Mouse (Mus musculus) lung, embryonic 14.5 days (tissue): ENCODE results near the gene Hexb. TPM values are rescaled to one million over a fixed set of nuclear protein-coding genes. Genes with fewer than 3 reads are reported as not detected.

Experiments
- ATAC-seq: fragments of 200-750 bp; cut with Nextera tagmentation; 2 replicates; pipeline ENCODE4 v1.8.0; 2017; ENCODE audit warnings: mild to moderate bottlenecking, moderate TSS enrichment, moderate library complexity; ENCODE audit not compliant: insufficient read depth
- DNase-seq: peaks from one replicate; pipeline ENCODE4 v3.0.0-alpha.2; 2015
- H3K27ac ChIP-seq: fragments of 300-500 bp; sonication (generic); 2 replicates; pipeline ENCODE4 v1.5.1; 2014; ENCODE audit warnings: low read depth, mild to moderate bottlenecking, moderate library complexity
- H3K27me3 ChIP-seq: fragments of 300-500 bp; sonication (generic); 2 replicates; pipeline ENCODE4 v1.6.1; 2014; ENCODE audit warnings: low read length, control low read depth; ENCODE audit not compliant: insufficient read depth
- H3K36me3 ChIP-seq: fragments of 300-500 bp; sonication (generic); 2 replicates; pipeline ENCODE4 v1.6.1; 2014; ENCODE audit warnings: control low read depth; ENCODE audit not compliant: insufficient read depth
- H3K4me1 ChIP-seq: fragments of 300-500 bp; sonication (generic); 2 replicates; pipeline ENCODE4 v1.6.1; 2014; ENCODE audit warnings: antibody characterized with exemption, control low read depth; ENCODE audit not compliant: insufficient read depth
- H3K4me2 ChIP-seq: fragments of 300-500 bp; sonication (generic); 2 replicates; pipeline ENCODE4 v1.6.1; 2014; ENCODE audit warnings: mild to moderate bottlenecking
- H3K4me3 ChIP-seq: fragments of 300-500 bp; sonication (generic); 2 replicates; pipeline ENCODE4 v1.5.1; 2014; ENCODE audit warnings: low read depth, low read length
- H3K9ac ChIP-seq: fragments of 300-500 bp; sonication (generic); 2 replicates; pipeline ENCODE4 v1.6.1; 2014
- H3K9me3 ChIP-seq: fragments of 300-500 bp; sonication (generic); 2 replicates; pipeline ENCODE4 v1.6.1; 2016; ENCODE audit warnings: low read depth, low read length, control low read depth
- CTCF ChIP-seq: IDR thresholded peaks from 2 replicates; pipeline ENCODE4 v1.5.1; 2016; ENCODE audit warnings: antibody characterized with exemption, low read depth
- WGBS: fragments of 180-500 bp; shearing (Covaris S2); extraction: QIAGEN DNeasy Blood & Tissue Kit; methylation state at CpG from one replicate; pipeline ENCODE4 v1.1.7; 2014; 5-methylcytosine and 5-hydroxymethylcytosine counted together
- polyA plus RNA-seq: library from polyadenylated mRNA; unstranded; fragments of >200 nt; fragmentation: Nextera tagmentation; extraction: Ambion mirVana; gene quantifications from 2 replicates; pipeline ENCODE4 v1.2.1, GENCODE M21; 2014

Gene Hexb
- polyA plus RNA-seq, 1 experiment from 2014 or later, result 22.9 TPM

- no peak for TF ChIP-seq CTCF
- H3K9me3 ChIP-seq, result no peaks in the 10 kb centered on the region
- H3K4me3 ChIP-seq, result no peak overlapping the region
- 67% methylated on average over 8 of the region's 8 CpGs for WGBS
- ATAC-seq (no peak), DNase-seq (no peak)
- H3K36me3 ChIP-seq, result no peaks in the 10 kb centered on the region
- no peak overlapping the region for H3K9ac ChIP-seq
- no peaks in the 10 kb centered on the region for H3K4me1 ChIP-seq
- H3K27me3 ChIP-seq, result no peaks in the 10 kb centered on the region
- H3K27ac ChIP-seq, result no peak overlapping the region
- no peak overlapping the region for H3K4me2 ChIP-seq
Observed at GRCm38 (mm10) chr13:97223856-97224255, 25.7 kb upstream of the Hexb start.

GRCm38 (mm10) chr13:97220022-97220421 is 21.9 kb upstream of the Hexb start:
- DNase-seq (no peak), ATAC-seq (no peak)
- no peak overlapping the region for H3K4me2 ChIP-seq
- WGBS, result 88% methylated on average over 3 of the region's 3 CpGs
- H3K4me3 ChIP-seq, result no peak overlapping the region
- H3K4me1 ChIP-seq, result no peaks in the 10 kb centered on the region
- TF ChIP-seq CTCF, result no peak
- no peaks in the 10 kb centered on the region for H3K27me3 ChIP-seq
- no peaks in the 10 kb centered on the region for H3K36me3 ChIP-seq
- no peak overlapping the region for H3K9ac ChIP-seq
- H3K27ac ChIP-seq, result no peak overlapping the region
- no peaks in the 10 kb centered on the region for H3K9me3 ChIP-seq

- 63% methylated on average over 5 of the region's 5 CpGs for WGBS
- no peak overlapping the region for H3K9ac ChIP-seq
- no peak overlapping the region for H3K4me2 ChIP-seq
- TF ChIP-seq CTCF, result no peak
- H3K9me3 ChIP-seq, result no peaks in the 10 kb centered on the region
- DNase-seq (no peak), ATAC-seq (no peak)
- H3K4me3 ChIP-seq, result no peak overlapping the region
- H3K36me3 ChIP-seq, result no peaks in the 10 kb centered on the region
- no peak overlapping the region for H3K27ac ChIP-seq
- H3K4me1 ChIP-seq, result no peaks in the 10 kb centered on the region
- no peaks in the 10 kb centered on the region for H3K27me3 ChIP-seq
Observed at GRCm38 (mm10) chr13:97216196-97216595, 18.0 kb upstream of the Hexb start.

GRCm38 (mm10) chr13:97215563-97215962 is 17.4 kb upstream of the Hexb start:
- no peaks in the 10 kb centered on the region for H3K27me3 ChIP-seq
- H3K36me3 ChIP-seq, result no peaks in the 10 kb centered on the region
- no peaks in the 10 kb centered on the region for H3K9me3 ChIP-seq
- TF ChIP-seq CTCF, result no peak
- H3K27ac ChIP-seq, result no peak overlapping the region
- 62% methylated on average over 4 of the region's 4 CpGs for WGBS
- H3K4me3 ChIP-seq, result no peak overlapping the region
- ATAC-seq (no peak), DNase-seq (no peak)
- no peaks in the 10 kb centered on the region for H3K4me1 ChIP-seq
- H3K4me2 ChIP-seq, result no peak overlapping the region
- H3K9ac ChIP-seq, result no peak overlapping the region

- 64% methylated on average over 3 of the region's 3 CpGs for WGBS
- Histone ChIP-seq H3K9ac (no peak overlapping the region), H3K27ac (no peak overlapping the region), H3K36me3 (no peaks in the 10 kb centered on the region), H3K9me3 (no peaks in the 10 kb centered on the region), H3K4me2 (no peak overlapping the region), H3K27me3 (no peaks in the 10 kb centered on the region), H3K4me1 (no peaks in the 10 kb centered on the region), H3K4me3 (no peak overlapping the region)
- ATAC-seq (no peak), DNase-seq (no peak)
- TF ChIP-seq CTCF, result no peak
Observed at GRCm38 (mm10) chr13:97214583-97215268, 16.6 kb upstream of the Hexb start.

GRCm38 (mm10) chr13:97208500-97209010 is 10.4 kb upstream of the Hexb start:
- TF ChIP-seq CTCF, result no peak
- no peak for DNase-seq

GRCm38 (mm10) chr13:97208112-97208478 is 9.9 kb upstream of the Hexb start:
- Histone ChIP-seq H3K9me3 (no peaks in the 10 kb centered on the region), H3K36me3 (no peaks in the 10 kb centered on the region), H3K4me2 (no peak overlapping the region), H3K4me1 (no peaks in the 10 kb centered on the region), H3K27ac (no peak overlapping the region), H3K9ac (no peak overlapping the region), H3K27me3 (no peaks in the 10 kb centered on the region), H3K4me3 (no peak overlapping the region)
- no peak for TF ChIP-seq CTCF
- 47% methylated on average over 7 of the region's 7 CpGs for WGBS
- no peak for DNase-seq
- no peak for ATAC-seq

More at GRCm38 (mm10) chr13:97208500-97209010, 10.4 kb upstream of the Hexb start:
- Histone ChIP-seq H3K36me3 (no peaks in the 10 kb centered on the region), H3K27ac (no peak overlapping the region), H3K4me2 (no peak overlapping the region), H3K9ac (no peak overlapping the region), H3K4me1 (no peaks in the 10 kb centered on the region), H3K9me3 (no peaks in the 10 kb centered on the region), H3K4me3 (no peak overlapping the region), H3K27me3 (no peaks in the 10 kb centered on the region)
- 53% methylated on average over 3 of the region's 3 CpGs for WGBS
- no peak for ATAC-seq
